ENCODE assay signal across 9 mouse cellular contexts in the genomic region with DNA sequence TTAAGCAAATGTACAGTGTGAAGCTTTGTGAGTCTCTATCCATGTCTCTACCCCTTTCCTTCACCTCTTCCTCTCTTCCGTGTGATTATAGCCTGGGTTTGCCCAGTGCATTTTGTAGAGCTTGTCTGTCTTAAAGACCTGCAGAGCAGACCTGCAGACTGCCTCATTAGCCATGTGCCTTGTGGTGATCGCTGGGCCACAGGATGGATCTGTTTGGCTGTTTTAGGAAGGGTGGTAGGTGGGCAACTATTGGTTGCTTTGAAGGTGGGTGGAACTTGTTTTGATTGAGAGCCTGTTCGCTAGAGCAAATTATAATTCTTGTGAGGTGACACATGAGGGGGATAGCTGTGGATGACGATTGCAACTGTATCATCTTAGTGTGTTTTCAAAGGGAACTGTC.
DNase-seq lines count a peak whose midpoint lies in the region; ATAC-seq and TF ChIP-seq lines count a peak whose summit lies in the region.
"Had no signal": no experiment of that assay in that cellular context is flagged by ENCODE, and none has a peak within 500 bp of the region (broad histone marks: within the 10 kb centered on the region; RNA-seq: fewer than 3 reads in every experiment).

No protein-coding gene starts in this region.

- H3K9me3 ChIP-seq in kidney, embryonic 14.5 days (ENCODE audit: control insufficient read depth, low read length): no peaks in the 10 kb centered on the region
- no peaks in the 10 kb centered on the region for H3K9me3 ChIP-seq in forebrain, embryonic 15.5 days
- H3K9me3 ChIP-seq in limb, embryonic 15.5 days: no peaks in the 10 kb centered on the region
- H3K9me3 ChIP-seq in stomach, embryonic 15.5 days: no peaks in the 10 kb centered on the region

- peaks cover 20% of the 10 kb centered on the region for H3K4me1 ChIP-seq in kidney, embryonic 14.5 days (ENCODE audit: control insufficient read depth, insufficient read depth, low read length)
- H3K4me1 ChIP-seq in bone marrow macrophage, adult 2 months (ENCODE audit: control insufficient read depth, insufficient read depth, low read length): peaks cover 42% of the 10 kb centered on the region
- H3K4me1 ChIP-seq in forebrain, embryonic 15.5 days: peaks cover 50% of the 10 kb centered on the region
- peaks cover 40% of the 10 kb centered on the region for H3K4me1 ChIP-seq in limb, embryonic 15.5 days
- H3K4me1 ChIP-seq in stomach, embryonic 15.5 days: peaks cover 31% of the 10 kb centered on the region

- 0 out of 2 replicates have a peak, but pooled peaks cover 4% of the 10 kb centered on the region for H3K36me3 ChIP-seq in kidney, embryonic 14.5 days (ENCODE audit: control insufficient read depth, insufficient read depth, low read length)
- no peaks in the 10 kb centered on the region for H3K36me3 ChIP-seq in forebrain, embryonic 15.5 days
- no peaks in the 10 kb centered on the region for H3K36me3 ChIP-seq in limb, embryonic 15.5 days
- H3K36me3 ChIP-seq in stomach, embryonic 15.5 days: no peaks in the 10 kb centered on the region

- no peaks in the 10 kb centered on the region for H3K27me3 ChIP-seq in kidney, embryonic 14.5 days (ENCODE audit: control insufficient read depth, insufficient read depth, low read length)
- no peaks in the 10 kb centered on the region for H3K27me3 ChIP-seq in forebrain, embryonic 15.5 days
- H3K27me3 ChIP-seq in limb, embryonic 15.5 days: no peaks in the 10 kb centered on the region
- H3K27me3 ChIP-seq in stomach, embryonic 15.5 days (replicated peaks): no peaks in the 10 kb centered on the region
- H3K27me3 ChIP-seq: Patski had no signal

- H3K4me3 ChIP-seq in kidney, embryonic 14.5 days (ENCODE audit: low read length): peak overlapping the region; percentile 32
- H3K4me3 ChIP-seq in bone marrow macrophage, adult 2 months (ENCODE audit: insufficient read depth, low read length): peak overlapping the region; percentile 48
- H3K4me3 ChIP-seq in forebrain, embryonic 15.5 days: peak overlapping the region; percentile 35
- peak overlapping the region; percentile 40 for H3K4me3 ChIP-seq in limb, embryonic 15.5 days
- H3K4me3 ChIP-seq in stomach, embryonic 15.5 days (replicated peaks): peak overlapping the region; percentile 36

- DNase-seq in kidney, postnatal 14 days: no peak
- DNase-seq in kidney, postnatal 25 days: no peak

- no peak for TF ChIP-seq CTCF in bone marrow macrophage, adult 2 months (IDR thresholded peaks at IDR 0.05; ENCODE audit: low read depth, low read length)

- no peak for TF ChIP-seq POLR2A in bone marrow macrophage, adult 2 months (IDR thresholded peaks at IDR 0.05; ENCODE audit: borderline replicate concordance, low read depth, low read length)

- peak overlapping the region; percentile 43 for H3K4me2 ChIP-seq in kidney, embryonic 14.5 days (replicated peaks; ENCODE audit: low read depth, low read length)
- peak overlapping the region; percentile 56 for H3K4me2 ChIP-seq in forebrain, embryonic 15.5 days (replicated peaks)
- H3K4me2 ChIP-seq in limb, embryonic 15.5 days: peak overlapping the region; percentile 52
- H3K4me2 ChIP-seq in stomach, embryonic 15.5 days: peak overlapping the region; percentile 58

- peak overlapping the region; percentile 19; the same call in 1 of the 2 replicates for H3K9ac ChIP-seq in kidney, embryonic 14.5 days (ENCODE audit: low read depth, low read length)
- peak overlapping the region; percentile 27; the same call in 1 of the 2 replicates for H3K9ac ChIP-seq in forebrain, embryonic 15.5 days (replicated peaks)
- H3K9ac ChIP-seq in limb, embryonic 15.5 days: 0 out of 2 replicates have a peak overlapping the region, but pooled peaks have one; percentile 14
- H3K9ac ChIP-seq in stomach, embryonic 15.5 days: no peak overlapping the region

- ATAC-seq in kidney, embryonic 14.5 days (ENCODE audit: low FRiP score, low TSS enrichment): no peak
- no peak for ATAC-seq in forebrain, embryonic 15.5 days (replicated peaks)
- no peak for ATAC-seq in limb, embryonic 15.5 days (ENCODE audit: insufficient number of reproducible peaks, low FRiP score, low TSS enrichment, low read depth)
- no peak for ATAC-seq in stomach, embryonic 15.5 days (ENCODE audit: insufficient read depth, low FRiP score, low read depth)
- ATAC-seq in megakaryocyte progenitor cell, adult 5-6 weeks (replicated peaks; ENCODE audit: poor library complexity): no peak

- 49% methylated on average over 4 of the region's 4 CpGs for WGBS in kidney, embryonic 14.5 days
- 52% methylated on average over 4 of the region's 4 CpGs for WGBS in forebrain, embryonic 15.5 days
- WGBS in limb, embryonic 15.5 days: 42% methylated on average over 4 of the region's 4 CpGs
- WGBS in stomach, embryonic 15.5 days: 33% methylated on average over 4 of the region's 4 CpGs

- H3K27ac ChIP-seq in kidney, embryonic 14.5 days (ENCODE audit: low read depth, low read length): peak overlapping the region; percentile 53
- peak overlapping the region; percentile 56 for H3K27ac ChIP-seq in bone marrow macrophage, adult 2 months (ENCODE audit: insufficient read depth, low read depth, low read length)
- peak overlapping the region; percentile 84 for H3K27ac ChIP-seq in forebrain, embryonic 15.5 days (replicated peaks)
- peak overlapping the region; percentile 85 for H3K27ac ChIP-seq in limb, embryonic 15.5 days
- H3K27ac ChIP-seq in stomach, embryonic 15.5 days: peak overlapping the region; percentile 86
